Mouse (Mus musculus) MEL (cell line): ENCODE measurements around the gene Pde8a.

Experiments used
- CTCF ChIP-seq, 3 experiments: IDR thresholded peaks in 2 of 3; conservative IDR thresholded peaks in 1 of 3; 2 replicates each; pipeline ENCODE4 v1.5.1; 2011 to 2012; ENCODE audit warnings: low read length in 3 of 3, low read depth in 2 of 3, mild to moderate bottlenecking in 2 of 3, improper control_type of control experiment in 1 of 3, inconsistent platforms in 1 of 3, mixed read lengths in 1 of 3, moderate library complexity in 1 of 3; ENCODE audit not compliant: control insufficient read depth in 1 of 3, insufficient read depth in 1 of 3, poor library complexity in 1 of 3, severe bottlenecking in 1 of 3
- MAFK ChIP-seq: IDR thresholded peaks from 2 replicates; pipeline ENCODE4 v1.6.1; 2011; ENCODE audit warnings: low read depth, mild to moderate bottlenecking, low read length, improper control_type of control experiment, borderline replicate concordance
- POLR2A ChIP-seq, 2 experiments: IDR thresholded peaks; 2 replicates each; pipeline ENCODE4 v1.6.1; 2011 to 2012; ENCODE audit warnings: low read length in 2 of 2, mild to moderate bottlenecking in 2 of 2, control low read depth in 1 of 2, improper control_type of control experiment in 1 of 2, low read depth in 1 of 2, moderate library complexity in 1 of 2; ENCODE audit not compliant: control insufficient read depth in 1 of 2, insufficient read depth in 1 of 2, poor library complexity in 1 of 2
- RCOR1 ChIP-seq: IDR thresholded peaks from 2 replicates; pipeline ENCODE4 v1.6.1; 2012; ENCODE audit warnings: low read depth, mild to moderate bottlenecking, inconsistent platforms, low read length, improper control_type of control experiment
- UBTF ChIP-seq: IDR thresholded peaks from 2 replicates; pipeline ENCODE4 v1.6.1; 2012; ENCODE audit warnings: low read depth, mild to moderate bottlenecking, inconsistent platforms, low read length, improper control_type of control experiment, moderate library complexity, borderline replicate concordance; ENCODE audit not compliant: insufficient read depth

DNA sequence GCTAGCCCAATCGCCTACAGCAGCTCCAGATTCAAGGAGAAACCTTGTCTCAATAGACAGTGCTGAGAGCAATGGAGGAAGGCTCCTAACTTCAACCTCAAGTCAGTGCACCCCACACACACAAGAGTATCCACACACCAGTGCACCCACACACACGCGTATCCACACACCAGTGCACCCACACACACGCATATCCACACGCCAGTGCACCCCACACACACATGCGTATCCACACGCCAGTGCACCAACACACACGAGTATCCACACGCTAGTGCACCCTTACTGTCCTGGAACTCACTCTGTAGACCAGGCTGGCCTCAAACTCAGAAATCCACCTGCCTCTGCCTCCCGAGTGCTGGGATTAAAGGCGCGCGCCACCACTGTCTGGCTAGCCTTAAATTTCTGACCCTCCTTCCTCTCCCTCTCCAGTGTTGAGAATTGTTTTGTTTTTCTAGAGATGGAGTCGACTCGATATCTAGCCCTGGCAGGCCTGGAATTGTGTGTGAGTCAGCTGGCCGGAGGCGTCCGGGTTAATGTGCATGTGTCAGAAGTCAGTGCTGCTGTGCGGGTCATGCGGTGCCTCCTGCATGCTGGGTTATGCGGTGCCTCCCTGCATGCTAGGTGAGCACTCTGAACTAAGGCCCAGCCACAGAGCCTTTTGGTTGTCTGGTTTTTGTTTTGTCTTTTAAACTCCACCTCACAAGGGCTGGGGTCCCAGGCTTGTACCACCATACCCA is 124.6 kb downstream of the Pde8a start:
- TF ChIP-seq POLR2A (IDR thresholded peaks at IDR 0.05; ENCODE audit: control insufficient read depth in 1 of 2, insufficient read depth in 1 of 2, low read depth in 1 of 2, low read length in 2 of 2, poor library complexity in 1 of 2) (no peak), RCOR1 (no peak), CTCF (IDR thresholded peaks at IDR 0.05 in 2 of 3, conservative IDR thresholded peaks at IDR 0.05 in 1 of 3; ENCODE audit: control insufficient read depth in 1 of 3, insufficient read depth in 1 of 3, low read depth in 2 of 3, low read length in 3 of 3, poor library complexity in 1 of 3, severe bottlenecking in 1 of 3) (no peak), UBTF (no peak), MAFK (no peak)
